Mouse (Mus musculus) small intestine, adult 2 months (tissue): ENCODE data around the gene Mpo.

Experiments
- CTCF ChIP-seq: fragments of 200-500 bp; IDR thresholded peaks from 2 replicates; pipeline ENCODE4 v1.5.1; 2012; ENCODE audit warnings: low read depth, mild to moderate bottlenecking, control low read depth, inconsistent platforms, low read length, moderate library complexity, mixed read lengths; ENCODE audit not compliant: insufficient replicate concordance, insufficient read length; ENCODE audit errors: extremely low read depth
- POLR2A ChIP-seq: fragments of 200-500 bp; IDR thresholded peaks from 2 replicates; pipeline ENCODE4 v1.6.1; 2012; ENCODE audit warnings: low read depth, mild to moderate bottlenecking, control low read depth, inconsistent platforms, low read length, moderate library complexity

DNA sequence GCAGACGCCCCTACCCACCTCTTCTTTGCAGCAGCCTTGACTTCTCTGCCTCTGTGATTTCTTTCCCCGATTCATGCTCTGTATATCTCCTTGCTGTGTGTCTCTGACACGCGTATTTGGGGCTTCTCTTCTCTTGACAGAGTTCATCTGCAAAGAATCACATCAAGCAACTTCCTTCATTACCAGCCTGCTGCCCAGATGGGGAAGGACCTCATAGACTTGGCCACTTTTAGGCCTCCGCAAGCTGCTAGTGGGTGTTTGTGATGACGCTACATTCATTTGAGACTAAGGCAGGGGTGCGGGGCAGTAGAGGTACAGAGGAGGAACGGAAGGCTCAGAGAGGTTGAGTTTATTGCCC lies 60.2 kb downstream of the Mpo start:
- TF ChIP-seq POLR2A (no peak), CTCF (no peak)
